Mouse (Mus musculus): ENCODE results near the gene Ogfod2. TPM values are rescaled to one million over a fixed set of nuclear protein-coding genes. Genes with fewer than 3 reads are reported as not detected.

Ogfod2 gene
- polyA plus RNA-seq, 1 experiment = 54.9 TPM

DNA sequence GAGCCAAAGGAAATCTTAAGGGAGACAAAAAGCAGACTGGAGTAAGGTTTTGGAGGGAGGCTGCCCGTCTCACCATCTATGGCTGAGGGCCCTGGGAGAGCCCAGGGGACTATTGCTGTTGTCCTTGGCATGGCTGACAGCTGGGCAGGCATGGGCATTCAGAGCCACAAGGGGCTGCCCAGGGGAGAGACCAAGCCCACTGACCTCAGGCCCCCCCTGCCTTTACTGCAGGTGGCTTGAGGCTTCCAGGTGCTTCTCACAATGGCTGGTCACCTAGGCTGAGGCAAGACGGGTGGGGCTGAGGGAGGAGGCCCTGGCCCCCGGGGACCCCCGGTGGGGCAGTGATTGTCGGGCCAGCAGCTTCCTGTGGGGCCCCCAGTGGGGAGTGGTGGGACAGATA is 7.1 kb downstream of the Ogfod2 start:
- Histone ChIP-seq H3K27me3 (replicated peaks; ENCODE audit: control insufficient read depth, insufficient read depth, low read length) (no peaks in the 10 kb centered on the region), H3K4me3 (ENCODE audit: insufficient read depth, low read depth, low read length) (no peak overlapping the region), H3K4me1 (ENCODE audit: control insufficient read depth, insufficient read depth, low read length) (peaks cover 8% of the 10 kb centered on the region), H3K27ac (ENCODE audit: insufficient read depth, low read depth, low read length) (no peak overlapping the region), H3K36me3 (ENCODE audit: control insufficient read depth, insufficient read depth, low read length) (no peaks in the 10 kb centered on the region)
- 62% methylated on average over 5 of the region's 5 CpGs for WGBS
- TF ChIP-seq POLR2A (IDR thresholded peaks at IDR 0.05; ENCODE audit: low read depth, low read length) (no peak), CTCF (conservative IDR thresholded peaks at IDR 0.05; ENCODE audit: insufficient read depth, insufficient read length, low read depth, low read length) (no peak)
- no peak for DNase-seq

DNA sequence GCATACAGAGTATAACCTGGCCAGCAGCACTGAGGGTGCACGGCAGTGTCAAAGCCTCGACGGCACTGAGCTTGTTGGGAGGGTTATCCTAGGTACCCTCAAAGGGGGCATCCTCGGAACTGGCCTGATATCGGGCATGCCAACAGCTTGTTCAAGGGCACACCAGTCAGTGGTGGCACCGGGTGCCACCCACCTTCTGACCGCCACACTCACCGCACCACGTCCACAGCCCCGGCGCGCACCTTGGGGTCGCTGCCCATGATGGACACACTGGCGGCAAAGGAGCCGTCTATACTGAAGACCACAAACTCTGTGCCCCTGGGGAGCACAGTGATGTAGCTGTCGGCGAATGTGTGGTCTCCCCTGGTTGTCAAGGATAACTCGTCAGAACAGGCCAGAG is 10.3 kb downstream of the Ogfod2 start:
- no peak for DNase-seq
- WGBS = 91% methylated on average over 18 of the region's 18 CpGs
- Histone ChIP-seq H3K36me3 (ENCODE audit: control insufficient read depth, insufficient read depth, low read length) (no peaks in the 10 kb centered on the region), H3K27ac (ENCODE audit: insufficient read depth, low read depth, low read length) (no peak overlapping the region), H3K4me1 (ENCODE audit: control insufficient read depth, insufficient read depth, low read length) (no peaks in the 10 kb centered on the region), H3K27me3 (replicated peaks; ENCODE audit: control insufficient read depth, insufficient read depth, low read length) (no peaks in the 10 kb centered on the region), H3K4me3 (ENCODE audit: insufficient read depth, low read depth, low read length) (no peak overlapping the region)
- TF ChIP-seq POLR2A (IDR thresholded peaks at IDR 0.05; ENCODE audit: low read depth, low read length) (no peak), CTCF (conservative IDR thresholded peaks at IDR 0.05; ENCODE audit: insufficient read depth, insufficient read length, low read depth, low read length) (no peak)

DNA sequence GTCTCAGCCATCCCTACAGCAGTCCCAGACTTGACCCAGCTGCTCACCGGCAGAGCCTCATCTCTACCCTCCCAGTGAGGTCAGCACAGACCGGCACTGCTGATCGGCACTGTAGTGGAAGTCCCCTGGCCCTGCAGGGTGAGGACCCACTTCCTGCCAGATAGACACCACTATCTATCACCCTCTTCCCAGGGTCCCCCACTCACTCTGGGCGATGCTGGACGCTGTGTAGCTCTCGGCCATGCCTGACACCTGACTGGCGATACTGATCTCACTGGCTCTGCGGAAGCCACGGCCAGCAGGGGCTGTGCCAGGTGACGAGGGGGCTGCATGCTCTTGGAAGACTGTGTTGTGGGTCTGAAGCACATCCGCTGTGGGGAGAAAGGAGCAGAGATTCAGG is 13.0 kb downstream of the Ogfod2 start:
- no peaks in the 10 kb centered on the region for H3K36me3 ChIP-seq (ENCODE audit: control insufficient read depth, insufficient read depth, low read length)
- TF ChIP-seq POLR2A (IDR thresholded peaks at IDR 0.05; ENCODE audit: low read depth, low read length) (no peak), CTCF (conservative IDR thresholded peaks at IDR 0.05; ENCODE audit: insufficient read depth, insufficient read length, low read depth, low read length) (no peak)

DNA sequence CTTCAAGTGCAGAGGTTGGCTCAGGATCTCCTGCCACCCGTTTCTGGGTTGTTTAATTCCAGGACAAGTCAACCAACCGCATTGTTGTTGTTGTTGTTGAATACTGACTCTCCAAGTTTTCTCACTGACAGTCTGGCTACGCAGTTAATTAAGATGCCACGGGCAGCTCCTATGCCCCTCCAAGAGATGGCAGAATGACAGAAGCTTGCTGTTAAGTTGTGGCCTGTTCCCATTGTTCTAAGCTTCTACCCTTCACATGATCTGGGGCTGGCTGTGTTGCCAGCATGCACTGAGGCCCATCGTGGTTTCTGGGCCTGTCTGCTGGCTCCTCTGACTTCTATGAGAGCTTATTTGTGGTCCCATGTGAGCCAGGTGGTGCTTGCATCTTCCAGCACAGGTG is 22.2 kb downstream of the Ogfod2 start:
- H3K4me3 ChIP-seq (ENCODE audit: insufficient read depth, low read depth, low read length) = no peak overlapping the region
- no peaks in the 10 kb centered on the region for H3K27me3 ChIP-seq (replicated peaks; ENCODE audit: control insufficient read depth, insufficient read depth, low read length)
- no peak for DNase-seq
- H3K4me1 ChIP-seq (ENCODE audit: control insufficient read depth, insufficient read depth, low read length) = no peaks in the 10 kb centered on the region
- WGBS = 87% methylated on average over 5 of the region's 5 CpGs
- TF ChIP-seq POLR2A (IDR thresholded peaks at IDR 0.05; ENCODE audit: low read depth, low read length) = no peak
- TF ChIP-seq CTCF (conservative IDR thresholded peaks at IDR 0.05; ENCODE audit: insufficient read depth, insufficient read length, low read depth, low read length) = no peak
- no peaks in the 10 kb centered on the region for H3K36me3 ChIP-seq (ENCODE audit: control insufficient read depth, insufficient read depth, low read length)
- no peak overlapping the region for H3K27ac ChIP-seq (ENCODE audit: insufficient read depth, low read depth, low read length)

More for the DNA sequence above, 13.0 kb downstream of the Ogfod2 start:
- H3K27ac ChIP-seq (ENCODE audit: insufficient read depth, low read depth, low read length) = no peak overlapping the region
- H3K4me3 ChIP-seq (ENCODE audit: insufficient read depth, low read depth, low read length) = no peak overlapping the region
- no peak for DNase-seq
- no peaks in the 10 kb centered on the region for H3K27me3 ChIP-seq (replicated peaks; ENCODE audit: control insufficient read depth, insufficient read depth, low read length)
- no peaks in the 10 kb centered on the region for H3K4me1 ChIP-seq (ENCODE audit: control insufficient read depth, insufficient read depth, low read length)
- WGBS = 88% methylated on average over 11 of the region's 11 CpGs

DNA sequence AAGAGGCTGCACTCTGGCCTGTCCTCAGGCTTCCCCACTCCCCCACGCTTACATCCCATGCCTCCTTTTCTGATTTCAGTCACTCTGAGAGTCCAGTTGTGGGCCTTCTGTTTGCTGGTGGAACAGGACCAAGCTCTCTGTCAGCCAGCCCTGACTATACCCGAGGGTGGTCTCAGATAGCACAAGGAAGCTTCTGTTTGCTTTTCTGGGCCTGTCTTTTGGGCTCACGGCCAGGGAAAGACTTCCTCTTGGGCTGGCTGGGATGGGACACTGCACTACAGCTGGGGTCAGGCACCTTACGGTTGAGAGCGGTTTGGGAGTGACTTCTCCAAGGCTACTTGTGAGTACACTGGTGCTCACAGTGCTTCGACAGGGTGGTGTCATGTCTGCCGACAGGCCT is 26.0 kb downstream of the Ogfod2 start:
- Histone ChIP-seq H3K4me1 (ENCODE audit: control insufficient read depth, insufficient read depth, low read length) (no peaks in the 10 kb centered on the region), H3K27me3 (replicated peaks; ENCODE audit: control insufficient read depth, insufficient read depth, low read length) (no peaks in the 10 kb centered on the region), H3K27ac (ENCODE audit: insufficient read depth, low read depth, low read length) (no peak overlapping the region), H3K4me3 (ENCODE audit: insufficient read depth, low read depth, low read length) (no peak overlapping the region), H3K36me3 (ENCODE audit: control insufficient read depth, insufficient read depth, low read length) (no peaks in the 10 kb centered on the region)
- no peak for DNase-seq
- 71% methylated on average over 7 of the region's 7 CpGs for WGBS
- TF ChIP-seq CTCF (conservative IDR thresholded peaks at IDR 0.05; ENCODE audit: insufficient read depth, insufficient read length, low read depth, low read length) (no peak), POLR2A (IDR thresholded peaks at IDR 0.05; ENCODE audit: low read depth, low read length) (no peak)

DNA sequence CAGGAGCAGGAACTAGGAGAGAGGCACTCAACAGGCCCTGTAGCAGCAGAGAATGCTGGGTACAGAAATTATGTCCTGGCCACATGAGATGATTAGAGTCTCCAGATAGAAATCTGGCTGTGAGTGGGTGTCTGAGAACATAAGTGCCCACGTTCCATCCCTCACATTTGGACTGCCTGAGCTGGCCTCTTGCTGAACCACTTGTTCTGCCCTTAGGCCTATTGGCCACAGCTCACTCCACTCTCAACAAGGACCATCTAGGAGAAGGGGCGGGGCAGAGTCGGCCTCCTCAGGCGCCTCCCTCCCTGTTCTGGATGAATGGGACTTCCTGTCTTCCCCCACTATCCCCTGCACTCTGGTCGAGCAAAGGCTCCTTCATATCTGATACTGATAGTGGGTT is 36.9 kb downstream of the Ogfod2 start:
- H3K4me3 ChIP-seq (ENCODE audit: insufficient read depth, low read depth, low read length) = no peak overlapping the region
- H3K27me3 ChIP-seq (replicated peaks; ENCODE audit: control insufficient read depth, insufficient read depth, low read length) = no peaks in the 10 kb centered on the region
- no peaks in the 10 kb centered on the region for H3K36me3 ChIP-seq (ENCODE audit: control insufficient read depth, insufficient read depth, low read length)
- TF ChIP-seq CTCF (conservative IDR thresholded peaks at IDR 0.05; ENCODE audit: insufficient read depth, insufficient read length, low read depth, low read length) = no peak
- DNase-seq = no peak
- H3K27ac ChIP-seq (ENCODE audit: insufficient read depth, low read depth, low read length) = no peak overlapping the region
- 53% methylated on average over 5 of the region's 5 CpGs for WGBS
- H3K4me1 ChIP-seq (ENCODE audit: control insufficient read depth, insufficient read depth, low read length) = no peaks in the 10 kb centered on the region

DNA sequence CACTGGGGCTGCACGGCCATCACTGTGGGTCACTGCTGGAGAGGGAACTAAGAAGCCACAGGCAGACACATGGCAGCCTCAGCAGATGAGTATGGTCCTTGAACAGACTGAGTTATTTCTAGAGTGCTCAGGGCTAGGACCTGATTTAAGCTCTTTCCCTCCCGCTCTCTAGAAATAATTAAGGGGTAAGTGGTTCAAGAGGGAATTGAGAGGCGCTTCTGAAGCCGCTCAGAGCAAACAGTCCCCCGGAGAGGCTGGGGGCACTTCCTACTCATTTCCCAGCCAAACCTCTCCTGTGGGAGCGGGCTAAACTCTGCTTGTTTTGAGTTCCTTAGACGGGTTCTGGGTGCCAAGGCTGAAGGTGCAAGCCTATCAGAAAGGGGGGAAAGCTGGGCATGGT is 38.8 kb downstream of the Ogfod2 start:
- TF ChIP-seq POLR2A (IDR thresholded peaks at IDR 0.05; ENCODE audit: low read depth, low read length) (no peak), CTCF (conservative IDR thresholded peaks at IDR 0.05; ENCODE audit: insufficient read depth, insufficient read length, low read depth, low read length) (no peak)
- no peaks in the 10 kb centered on the region for H3K36me3 ChIP-seq (ENCODE audit: control insufficient read depth, insufficient read depth, low read length)

DNA sequence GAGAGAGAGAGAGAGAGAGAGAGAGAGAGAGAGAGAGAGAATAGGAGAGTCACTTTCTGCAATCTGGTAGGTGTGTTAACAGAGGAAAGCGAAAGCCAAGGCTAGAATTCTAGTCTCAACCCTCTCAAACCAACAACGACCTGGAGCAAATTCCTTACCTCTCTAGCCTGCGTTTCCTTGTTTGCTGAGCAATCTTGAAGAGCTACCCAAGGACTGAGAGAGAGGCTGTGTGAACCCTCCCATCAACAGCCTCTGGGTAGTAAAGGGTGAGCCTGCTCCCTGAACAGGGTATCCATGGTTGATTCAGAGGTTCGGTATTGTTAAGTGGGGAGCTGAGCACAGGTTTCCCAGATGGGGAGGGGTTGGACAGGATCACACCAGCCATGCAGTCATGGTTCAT is 40.6 kb downstream of the Ogfod2 start:
- TF ChIP-seq POLR2A (IDR thresholded peaks at IDR 0.05; ENCODE audit: low read depth, low read length) (no peak), CTCF (conservative IDR thresholded peaks at IDR 0.05; ENCODE audit: insufficient read depth, insufficient read length, low read depth, low read length) (no peak)
- DNase-seq = no peak
- Histone ChIP-seq H3K36me3 (ENCODE audit: control insufficient read depth, insufficient read depth, low read length) (no peaks in the 10 kb centered on the region), H3K4me1 (ENCODE audit: control insufficient read depth, insufficient read depth, low read length) (no peaks in the 10 kb centered on the region), H3K27ac (ENCODE audit: insufficient read depth, low read depth, low read length) (no peak overlapping the region), H3K4me3 (ENCODE audit: insufficient read depth, low read depth, low read length) (no peak overlapping the region), H3K27me3 (replicated peaks; ENCODE audit: control insufficient read depth, insufficient read depth, low read length) (no peaks in the 10 kb centered on the region)
- 81% methylated on average over 4 of the region's 4 CpGs for WGBS

More for the DNA sequence above, 38.8 kb downstream of the Ogfod2 start:
- no peak overlapping the region for H3K27ac ChIP-seq (ENCODE audit: insufficient read depth, low read depth, low read length)
- no peak overlapping the region for H3K4me3 ChIP-seq (ENCODE audit: insufficient read depth, low read depth, low read length)
- no peaks in the 10 kb centered on the region for H3K4me1 ChIP-seq (ENCODE audit: control insufficient read depth, insufficient read depth, low read length)
- no peaks in the 10 kb centered on the region for H3K27me3 ChIP-seq (replicated peaks; ENCODE audit: control insufficient read depth, insufficient read depth, low read length)
- WGBS = 88% methylated on average over 7 of the region's 7 CpGs
- DNase-seq = no peak
